Mouse (Mus musculus) forebrain, postnatal 0 days (tissue): ENCODE results near the gene Cherp. TPM values are rescaled to one million over a fixed set of nuclear protein-coding genes. Genes with fewer than 3 reads are reported as not detected.

ENCODE experiments used
- ATAC-seq: fragments of 200-750 bp; cut with Nextera tagmentation; 2 replicates; pipeline ENCODE4 v1.8.0; 2017; ENCODE audit warnings: mild to moderate bottlenecking, moderate library complexity
- DNase-seq: peaks from one replicate; pipeline ENCODE4 v3.0.0-alpha.2; 2015
- H3K27ac ChIP-seq: fragments of 300-500 bp; sonication (generic); 2 replicates; pipeline ENCODE4 v1.5.1; 2014; ENCODE audit warnings: low read depth, mild to moderate bottlenecking, antibody characterized with exemption, low read length, moderate library complexity, mixed read lengths
- H3K27me3 ChIP-seq: fragments of 300-500 bp; sonication (generic); 2 replicates; pipeline ENCODE4 v1.6.1; 2014; ENCODE audit warnings: mild to moderate bottlenecking, low read length, mixed read lengths; ENCODE audit not compliant: insufficient read depth
- H3K36me3 ChIP-seq: fragments of 300-500 bp; sonication (generic); 2 replicates; pipeline ENCODE4 v1.6.1; 2014; ENCODE audit warnings: mild to moderate bottlenecking, moderate library complexity; ENCODE audit not compliant: insufficient read depth
- H3K4me1 ChIP-seq: fragments of 300-500 bp; sonication (generic); 2 replicates; pipeline ENCODE4 v1.6.1; 2014; ENCODE audit warnings: antibody characterized with exemption; ENCODE audit not compliant: insufficient read depth
- H3K4me2 ChIP-seq: fragments of 300-500 bp; sonication (generic); 2 replicates; pipeline ENCODE4 v1.6.1; 2014; ENCODE audit warnings: low read depth, mild to moderate bottlenecking, moderate library complexity
- H3K4me3 ChIP-seq: fragments of 300-500 bp; sonication (generic); 2 replicates; pipeline ENCODE4 v1.5.1; 2014; ENCODE audit warnings: low read depth, low read length, mixed read lengths
- H3K9ac ChIP-seq: fragments of 300-500 bp; sonication (generic); 2 replicates; pipeline ENCODE4 v1.6.1; 2014; ENCODE audit warnings: mild to moderate bottlenecking
- H3K9me3 ChIP-seq: fragments of 300-500 bp; sonication (generic); 2 replicates; pipeline ENCODE4 v1.6.1; 2016; ENCODE audit warnings: low read length
- CTCF ChIP-seq: sonication (generic); IDR thresholded peaks from 2 replicates; pipeline ENCODE4 v1.5.1; 2016; ENCODE audit warnings: antibody characterized with exemption, control low read depth, low read depth
- WGBS: fragments of 180-500 bp; shearing (Covaris S2); extraction: QIAGEN DNeasy Blood & Tissue Kit; methylation state at CpG from one replicate; pipeline ENCODE4 v1.1.7; 2014; 5-methylcytosine and 5-hydroxymethylcytosine counted together
- polyA plus RNA-seq: library from polyadenylated mRNA; unstranded; fragments of >200 nt; fragmentation: Nextera tagmentation; extraction: Ambion mirVana; gene quantifications from 2 replicates; pipeline ENCODE4 v1.2.1, GENCODE M21; 2015
- total RNA-seq: library from RNA; depleted of rRNA; stranded (reverse); fragments of >200 nt; gene quantifications from 2 replicates; pipeline ENCODE4 v1.2.3, GENCODE M21; 2014

Gene Cherp
- total and polyA plus RNA-seq, 2 experiments from 2014 or later: 29.8 to 43.7 TPM

DNA sequence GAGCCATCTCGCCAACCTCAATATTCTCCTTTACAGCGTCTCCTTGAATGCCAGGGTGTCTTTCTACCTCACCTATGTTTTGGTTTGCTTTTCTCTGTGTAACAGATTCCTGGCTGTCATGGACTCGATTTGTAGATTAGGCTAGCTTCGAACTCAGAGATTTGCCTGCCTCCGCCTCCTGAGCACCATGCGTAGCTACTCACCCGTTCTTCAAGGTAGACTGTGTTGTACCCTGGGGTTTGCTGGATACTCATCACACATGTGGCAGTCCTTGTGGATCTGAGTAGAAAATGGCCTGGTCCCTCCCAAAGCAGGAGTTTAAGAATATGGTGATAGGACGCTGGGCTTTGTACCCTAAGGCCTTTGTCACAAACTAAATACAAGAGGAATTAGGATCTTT is 18.4 kb upstream of the Cherp start:
- WGBS: 10% methylated on average over 8 of the region's 8 CpGs
- Histone ChIP-seq H3K4me2 (peak overlapping the region; percentile 87), H3K36me3 (peaks cover 30% of the 10 kb centered on the region), H3K9ac (peak overlapping the region; percentile 62), H3K4me3 (peak overlapping the region; percentile 84), H3K9me3 (no peaks in the 10 kb centered on the region), H3K27ac (peak overlapping the region; percentile 76; the same call in 1 of the 2 replicates), H3K4me1 (peaks cover 4% of the 10 kb centered on the region), H3K27me3 (no peaks in the 10 kb centered on the region)
- ATAC-seq (no peak), DNase-seq (no peak)
- no peak for TF ChIP-seq CTCF

DNA sequence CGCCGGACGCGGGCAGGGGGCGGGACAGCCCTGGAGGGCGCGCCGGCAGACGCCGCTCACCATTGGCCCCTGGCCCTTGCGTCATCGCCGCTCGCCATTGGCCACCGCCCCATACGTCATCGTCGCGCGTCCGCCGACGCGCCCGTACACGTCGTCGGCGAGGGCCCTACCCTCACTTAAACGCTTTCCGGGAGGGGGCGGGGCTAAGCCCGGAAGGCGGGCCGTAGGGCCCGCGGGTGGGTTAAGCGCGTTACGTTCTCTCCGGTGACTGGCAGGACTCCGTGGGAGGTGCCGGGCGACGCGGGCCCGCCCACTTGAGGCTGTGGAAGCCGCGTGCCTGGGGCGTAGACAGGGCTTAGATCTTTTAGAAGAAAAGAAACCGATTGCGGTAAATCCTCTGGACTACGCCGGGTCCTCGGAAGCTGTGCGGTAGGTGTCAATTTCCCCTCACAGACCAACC is 17.6 kb upstream of the Cherp start:
- Histone ChIP-seq H3K36me3 (peaks cover 35% of the 10 kb centered on the region), H3K4me1 (peaks cover 4% of the 10 kb centered on the region), H3K27me3 (no peaks in the 10 kb centered on the region), H3K4me2 (peak overlapping the region; percentile 87), H3K9ac (peak overlapping the region; percentile 62), H3K27ac (peak overlapping the region; percentile 81), H3K4me3 (peak overlapping the region; percentile 84), H3K9me3 (no peaks in the 10 kb centered on the region)
- under 1% methylated on average over 38 of the region's 56 CpGs for WGBS
- ATAC-seq (peak; percentile 98), DNase-seq (peak; percentile 100)
- no peak for TF ChIP-seq CTCF

DNA sequence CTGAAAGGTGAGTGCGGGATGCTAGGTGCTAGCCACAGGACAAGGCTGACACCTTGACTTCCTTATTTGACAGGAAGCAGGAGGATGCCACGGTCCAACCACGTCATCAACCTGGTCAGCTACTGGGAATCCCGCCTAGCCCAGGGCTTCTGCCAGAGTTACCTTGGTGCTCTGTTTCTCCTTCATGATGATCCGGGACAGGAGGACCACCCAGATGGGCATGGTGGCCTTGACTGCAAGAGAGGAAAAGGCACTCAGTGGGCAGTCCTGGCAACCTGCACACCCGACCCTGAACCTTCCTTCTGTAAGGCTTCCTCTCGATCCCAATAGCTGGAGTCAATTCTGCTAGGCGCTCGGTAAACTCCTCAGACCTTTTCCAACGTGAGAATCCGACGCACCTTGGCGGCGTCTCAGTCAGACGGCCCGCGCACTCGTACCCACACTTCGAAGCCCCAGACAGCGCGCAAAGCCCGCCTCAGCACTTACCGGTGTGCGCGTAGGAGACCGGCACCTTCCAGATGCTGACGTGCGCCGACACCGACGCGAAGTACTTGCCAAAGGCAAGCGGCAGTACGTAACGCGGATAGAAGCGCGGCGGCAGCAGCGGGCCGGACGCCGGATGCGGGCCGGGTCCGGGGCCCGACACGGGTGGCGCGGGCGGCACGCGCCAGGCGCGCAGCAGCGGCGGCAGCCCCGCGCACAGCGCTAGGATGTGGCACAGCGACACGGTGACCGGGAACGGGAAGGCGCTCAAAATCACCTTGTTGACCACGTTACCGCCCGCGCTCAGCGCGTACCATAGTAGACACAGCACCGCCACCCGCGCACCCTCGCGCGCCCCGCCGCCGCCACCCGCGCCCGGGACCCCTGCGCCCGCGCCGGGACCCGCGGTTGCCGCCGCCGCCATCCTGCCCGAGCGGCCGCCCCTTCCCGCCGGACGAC is 16.9 kb upstream of the Cherp start, which contains the start of gene Slc35e1:
Gene Slc35e1 (minus strand): TSS at position 935 of the 942 bp plus-strand sequence.
- H3K27me3 ChIP-seq: no peaks in the 10 kb centered on the region
- WGBS: under 1% methylated on average over 89 of the region's 98 CpGs
- no peak for TF ChIP-seq CTCF
- DNase-seq (peak; percentile 38), ATAC-seq (peak; percentile 49)
- no peaks in the 10 kb centered on the region for H3K9me3 ChIP-seq
- peak within 1 kb of the TSS; percentile 81 for H3K27ac ChIP-seq
- peaks cover 38% of the 10 kb centered on the region for H3K36me3 ChIP-seq
- H3K4me1 ChIP-seq: peaks cover 4% of the 10 kb centered on the region
- peak within 1 kb of the TSS; percentile 84 for H3K4me3 ChIP-seq
- H3K9ac ChIP-seq: peak within 1 kb of the TSS; percentile 62
- H3K4me2 ChIP-seq: peak within 1 kb of the TSS; percentile 87

DNA sequence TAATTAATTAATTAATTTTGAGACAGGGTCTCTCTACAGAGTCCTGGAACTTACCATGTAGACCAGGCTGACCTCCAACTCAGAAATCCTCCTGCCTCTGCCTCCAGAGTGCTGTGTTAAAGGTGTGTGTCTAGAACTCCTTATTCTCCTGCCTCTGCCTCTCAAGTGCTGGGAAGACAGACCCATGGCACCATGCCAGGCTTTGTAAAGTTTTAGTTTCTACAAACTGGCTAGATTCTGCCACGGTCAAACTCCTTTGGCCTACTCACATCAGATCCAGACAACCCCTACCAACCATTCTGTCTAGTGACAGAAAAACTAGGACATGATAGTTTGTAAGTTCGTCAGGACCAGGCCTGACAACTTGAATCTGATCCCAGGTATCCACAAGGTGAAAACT is 16.0 kb upstream of the Cherp start:
- H3K27me3 ChIP-seq: no peaks in the 10 kb centered on the region
- no peak overlapping the region for H3K4me3 ChIP-seq
- WGBS: 81% methylated on average over 2 of the region's 2 CpGs
- H3K9ac ChIP-seq: no peak overlapping the region
- TF ChIP-seq CTCF: no peak
- ATAC-seq (no peak), DNase-seq (no peak)
- H3K9me3 ChIP-seq: no peaks in the 10 kb centered on the region
- peaks cover 31% of the 10 kb centered on the region for H3K36me3 ChIP-seq
- H3K4me1 ChIP-seq: peaks cover 4% of the 10 kb centered on the region
- no peak overlapping the region for H3K27ac ChIP-seq
- peak overlapping the region; percentile 87 for H3K4me2 ChIP-seq

DNA sequence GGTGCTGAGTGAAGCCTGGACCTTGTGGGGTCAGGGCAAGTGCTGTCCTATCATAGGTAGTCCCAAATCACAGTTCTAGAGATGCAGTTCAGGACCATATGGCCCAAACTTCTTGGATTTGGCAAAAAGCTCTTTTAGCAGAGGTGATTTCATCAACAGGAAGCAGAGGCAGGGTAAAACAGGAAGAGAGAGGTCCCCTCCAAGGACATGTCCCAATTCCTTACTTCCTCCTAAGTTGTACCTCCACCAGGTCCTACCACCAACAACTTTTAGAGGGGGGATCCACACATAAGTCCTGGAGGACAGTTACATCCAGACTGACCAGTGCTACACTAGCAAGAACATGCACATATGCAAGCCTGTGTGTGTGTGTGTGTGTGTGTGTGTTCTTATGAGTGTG is 12.0 kb upstream of the Cherp start:
- Histone ChIP-seq H3K9ac (no peak overlapping the region), H3K4me1 (peaks cover 4% of the 10 kb centered on the region), H3K4me2 (no peak overlapping the region), H3K27me3 (no peaks in the 10 kb centered on the region), H3K9me3 (no peaks in the 10 kb centered on the region), H3K36me3 (peaks cover 51% of the 10 kb centered on the region), H3K4me3 (no peak overlapping the region), H3K27ac (no peak overlapping the region)
- TF ChIP-seq CTCF: no peak
- DNase-seq (no peak), ATAC-seq (no peak)

DNA sequence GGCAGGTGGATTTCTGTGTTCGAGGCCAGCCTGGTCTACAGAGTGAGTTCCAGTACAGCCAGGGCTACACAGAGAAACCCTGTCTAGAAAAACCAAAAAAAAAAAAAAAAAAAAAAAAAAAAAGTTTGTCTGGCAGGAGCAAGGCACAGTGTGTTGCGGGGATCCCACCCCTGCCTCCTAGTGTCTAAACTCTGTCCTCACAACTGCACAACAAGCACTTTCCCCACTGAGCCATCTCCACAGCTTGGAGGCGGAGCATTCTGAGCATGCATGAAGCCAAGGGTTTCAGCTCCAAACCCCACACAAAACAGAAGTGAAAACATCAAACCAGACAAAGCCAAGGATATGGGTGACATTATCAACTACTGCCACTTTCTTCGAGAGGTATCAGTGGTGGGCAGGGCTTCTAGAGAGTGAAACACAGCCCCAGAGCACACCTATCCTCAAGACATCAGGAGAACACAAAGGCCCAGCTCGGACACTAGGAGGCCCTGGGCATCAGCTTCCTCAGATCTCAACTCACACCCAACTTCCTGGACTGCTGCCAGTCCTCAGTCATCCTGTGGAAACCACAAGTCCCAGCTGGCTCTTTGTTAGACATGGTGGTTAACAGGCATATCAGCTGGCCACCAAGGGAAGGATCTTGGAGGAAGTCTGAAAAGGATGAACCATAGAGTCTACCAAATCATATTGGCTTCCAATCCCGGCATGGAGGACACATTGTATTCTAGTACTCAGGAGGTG is 10.6 kb upstream of the Cherp start:
- TF ChIP-seq CTCF: peak; percentile 15; the same call in 1 of the 2 replicates
- peak; percentile 61; the same call in 1 of the 2 replicates for ATAC-seq
- H3K9ac ChIP-seq: no peak overlapping the region
- H3K4me2 ChIP-seq: no peak overlapping the region
- H3K4me3 ChIP-seq: no peak overlapping the region
- H3K36me3 ChIP-seq: peaks cover 57% of the 10 kb centered on the region
- WGBS: 89% methylated on average over 6 of the region's 6 CpGs
- no peak overlapping the region for H3K27ac ChIP-seq
- H3K27me3 ChIP-seq: no peaks in the 10 kb centered on the region
- no peaks in the 10 kb centered on the region for H3K4me1 ChIP-seq
- no peaks in the 10 kb centered on the region for H3K9me3 ChIP-seq
- no peak for DNase-seq
